Mouse (Mus musculus) megakaryocyte, embryonic 14.5 days (primary cell): ENCODE data around the gene Glis1. TPM values are rescaled to one million over a fixed set of nuclear protein-coding genes. Genes with fewer than 3 reads are reported as not detected.

Source experiments
- H3K27me3 ChIP-seq: replicated peaks from 2 replicates; pipeline ENCODE3; 2012; ENCODE audit warnings: inconsistent platforms
- H3K36me3 ChIP-seq: replicated peaks from 2 replicates; pipeline ENCODE3; 2012; ENCODE audit warnings: low read length, inconsistent platforms, mixed read lengths
- H3K4me1 ChIP-seq: 2 replicates; pipeline ENCODE4 v1.6.1; 2012; ENCODE audit warnings: inconsistent platforms
- H3K4me3 ChIP-seq: replicated peaks from 2 replicates; pipeline ENCODE3; 2012; ENCODE audit warnings: moderate library complexity, mild to moderate bottlenecking, inconsistent platforms
- H3K9me3 ChIP-seq: 2 replicates; pipeline ENCODE4 v1.6.1; 2012; ENCODE audit warnings: inconsistent platforms
- FLI1 ChIP-seq: IDR thresholded peaks from 2 replicates; pipeline ENCODE4 v1.6.1; 2012; ENCODE audit warnings: low read length, inconsistent platforms, mixed read lengths
- GATA1 ChIP-seq: IDR thresholded peaks from 3 replicates; pipeline ENCODE4 v1.6.1; 2012; ENCODE audit warnings: mixed read lengths, low read length, inconsistent platforms, borderline replicate concordance
- polyA plus RNA-seq: library from polyadenylated mRNA; stranded (reverse); fragments of >175 nt; gene quantifications from 2 replicates; pipeline ENCODE4 v1.2.3, GENCODE M21; 2012; ENCODE audit warnings: low replicate concordance; ENCODE audit not compliant: insufficient read depth

Glis1 gene
- polyA plus RNA-seq, 1 experiment, result 0.68 TPM

DNA sequence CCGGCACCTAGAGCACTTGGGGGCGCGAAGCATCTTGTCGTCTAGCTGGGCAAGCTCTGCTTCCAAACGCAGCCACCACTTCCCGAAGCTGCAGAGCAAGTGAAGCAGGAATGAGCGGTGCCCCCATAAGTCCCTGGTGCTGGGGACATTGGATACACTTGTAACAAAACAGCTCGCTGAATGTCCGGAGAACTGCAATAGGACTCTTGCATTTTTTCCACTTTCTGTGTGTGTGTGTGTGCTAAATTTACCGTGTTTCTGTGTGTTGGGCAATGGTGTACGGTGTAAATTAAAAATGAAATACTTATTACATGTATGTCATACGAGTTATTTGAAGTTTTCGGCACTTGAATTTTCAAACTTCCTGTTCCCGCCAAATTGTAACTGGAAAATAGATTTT is 249.7 kb downstream of the Glis1 start, which contains the start of gene Dmrtb1:
Gene Dmrtb1 (minus strand): TSS at position 101 of the 400 bp plus-strand sequence.
- H3K36me3 ChIP-seq, result no peaks in the 10 kb centered on the region
- no peak for TF ChIP-seq FLI1
- TF ChIP-seq GATA1, result no peak
- peaks cover 5% of the 10 kb centered on the region for H3K4me1 ChIP-seq
- peaks cover 56% of the 10 kb centered on the region for H3K27me3 ChIP-seq
- no peaks in the 10 kb centered on the region for H3K9me3 ChIP-seq
- H3K4me3 ChIP-seq, result no peak within 1 kb of the TSS

Other genes starting within 250 kb of the Glis1 start
- gene Ldlrad1, start 225.4 kb upstream of the Glis1 start, polyA plus RNA-seq, result 0.17 and 1.7 TPM in 2 replicates
- 9.1 and 10.7 TPM in 2 replicates for gene Lrrc42, start 181.1 kb upstream of the Glis1 start, polyA plus RNA-seq
- 5.7 and 19.6 TPM in 2 replicates for gene Hspb11, start 181.0 kb upstream of the Glis1 start, polyA plus RNA-seq
- gene Dio1, start 127.4 kb upstream of the Glis1 start, polyA plus RNA-seq, result not detected in 2 replicates
- 3.1 and 16.3 TPM in 2 replicates for gene Yipf1, start 120.2 kb upstream of the Glis1 start, polyA plus RNA-seq
- gene Ndc1, start 66.8 kb upstream of the Glis1 start, polyA plus RNA-seq, result 0.50 and 3.0 TPM in 2 replicates
- gene Dmrtb1, start 249.6 kb downstream of the Glis1 start, polyA plus RNA-seq, result not detected in 2 replicates